Mouse (Mus musculus) midbrain, postnatal 0 days (tissue): ENCODE measurements around the gene Crhr1. TPM values are rescaled to one million over a fixed set of nuclear protein-coding genes. Genes with fewer than 3 reads are reported as not detected.

Source experiments
- ATAC-seq: fragments of 200-750 bp; cut with Nextera tagmentation; 2 replicates; pipeline ENCODE4 v1.8.0; 2017; ENCODE audit warnings: moderate number of reproducible peaks, mild to moderate bottlenecking, moderate TSS enrichment, moderate library complexity; ENCODE audit not compliant: low FRiP score
- DNase-seq: peaks from one replicate; pipeline ENCODE4 v3.0.0-alpha.2; 2015; ENCODE audit warnings: low spot score
- H3K27ac ChIP-seq: fragments of 300-500 bp; sonication (generic); 2 replicates; pipeline ENCODE4 v1.5.1; 2014; ENCODE audit warnings: low read depth, mild to moderate bottlenecking, low read length, mixed read lengths
- H3K27me3 ChIP-seq: fragments of 300-500 bp; sonication (generic); 2 replicates; pipeline ENCODE4 v1.6.1; 2014; ENCODE audit warnings: low read length, control low read depth, mixed read lengths; ENCODE audit not compliant: insufficient read depth
- H3K36me3 ChIP-seq: fragments of 300-500 bp; sonication (generic); 2 replicates; pipeline ENCODE4 v1.6.1; 2014; ENCODE audit warnings: low read length, control low read depth, mixed read lengths; ENCODE audit not compliant: insufficient read depth
- H3K4me1 ChIP-seq: fragments of 300-500 bp; sonication (generic); 2 replicates; pipeline ENCODE4 v1.6.1; 2014; ENCODE audit warnings: mild to moderate bottlenecking, control low read depth, antibody characterized with exemption, low read length, mixed read lengths; ENCODE audit not compliant: insufficient read depth
- H3K4me2 ChIP-seq: fragments of 300-500 bp; sonication (generic); 2 replicates; pipeline ENCODE4 v1.6.1; 2014; ENCODE audit warnings: low read depth, mild to moderate bottlenecking, low read length, mixed read lengths; ENCODE audit not compliant: poor library complexity, severe bottlenecking
- H3K4me3 ChIP-seq: fragments of 300-500 bp; sonication (generic); 2 replicates; pipeline ENCODE4 v1.5.1; 2014; ENCODE audit warnings: low read depth, mild to moderate bottlenecking, low read length, moderate library complexity
- H3K9ac ChIP-seq: fragments of 300-500 bp; sonication (generic); replicated peaks from 2 replicates; pipeline ENCODE4 v1.6.1; 2014; ENCODE audit warnings: mild to moderate bottlenecking, low read length, moderate library complexity, mixed read lengths; ENCODE audit not compliant: poor library complexity, severe bottlenecking
- H3K9me3 ChIP-seq: fragments of 300-500 bp; sonication (generic); 2 replicates; pipeline ENCODE4 v1.6.1; 2016; ENCODE audit warnings: low read length, control low read depth
- CTCF ChIP-seq: IDR thresholded peaks from 2 replicates; pipeline ENCODE4 v1.5.1; 2016; ENCODE audit warnings: antibody characterized with exemption, mild to moderate bottlenecking
- WGBS: fragments of 180-500 bp; shearing (Covaris S2); extraction: QIAGEN DNeasy Blood & Tissue Kit; methylation state at CpG from one replicate; pipeline ENCODE4 v1.1.7; 2014; 5-methylcytosine and 5-hydroxymethylcytosine counted together
- polyA plus RNA-seq: library from polyadenylated mRNA; unstranded; fragments of >200 nt; fragmentation: Nextera tagmentation; extraction: Ambion mirVana; gene quantifications from 2 replicates; pipeline ENCODE4 v1.2.1, GENCODE M21; 2015
- total RNA-seq: library from RNA; depleted of rRNA; stranded (reverse); fragments of >200 nt; gene quantifications from 2 replicates; pipeline ENCODE4 v1.2.3, GENCODE M21; 2014

Gene Crhr1
- total and polyA plus RNA-seq, 2 experiments from 2014 or later, result 7.2 to 28.0 TPM

DNA sequence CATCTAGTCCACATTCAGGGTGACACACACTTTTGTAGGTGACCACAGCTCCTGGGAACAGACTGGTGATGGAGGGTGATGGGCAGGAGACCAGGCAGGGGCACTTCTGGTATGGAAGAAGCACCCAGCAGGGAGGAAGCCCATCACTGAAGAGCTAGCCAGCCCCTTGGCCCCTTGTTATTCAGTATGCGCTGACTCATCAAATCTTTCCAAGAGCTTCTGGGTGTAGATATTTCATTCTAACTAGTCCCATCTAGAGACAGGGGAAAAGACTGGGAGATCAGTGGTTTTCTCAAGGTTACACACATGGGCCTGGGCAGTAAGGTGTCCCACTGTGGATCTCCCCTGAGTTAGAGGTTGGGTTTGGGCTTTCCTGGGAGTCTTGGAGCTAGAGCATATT, 12.3 kb downstream of the Crhr1 start:
- no peak for TF ChIP-seq CTCF
- 100% methylated on average over 1 of the region's 1 CpGs for WGBS
- H3K4me2 ChIP-seq, result no peak overlapping the region

DNA sequence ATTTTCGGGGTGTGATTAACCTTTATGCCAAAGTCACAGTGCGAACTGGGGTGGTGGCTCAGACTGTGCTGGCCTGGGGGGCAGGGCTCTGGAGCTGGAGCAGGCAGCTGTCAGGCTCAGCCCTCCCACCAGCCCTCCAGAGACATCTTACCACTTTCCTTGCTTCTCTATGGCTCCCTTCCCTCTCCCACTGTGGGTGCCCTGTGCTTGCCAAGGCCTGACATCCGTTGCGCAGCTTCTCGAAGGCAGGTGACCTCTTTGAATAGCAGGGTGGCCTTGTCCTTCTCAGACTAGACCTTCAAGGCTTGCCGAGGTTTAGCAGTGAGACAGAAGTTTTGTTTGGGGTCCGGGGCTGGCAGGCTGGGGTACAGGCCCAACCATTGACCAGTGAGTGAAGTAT, 16.1 kb downstream of the Crhr1 start:
- TF ChIP-seq CTCF, result no peak

More for the DNA sequence above, 12.3 kb downstream of the Crhr1 start:
- H3K9ac ChIP-seq, result no peak overlapping the region
- no peaks in the 10 kb centered on the region for H3K4me1 ChIP-seq
- H3K27me3 ChIP-seq, result no peaks in the 10 kb centered on the region
- no peaks in the 10 kb centered on the region for H3K9me3 ChIP-seq
- no peak overlapping the region for H3K4me3 ChIP-seq
- no peak for ATAC-seq
- H3K36me3 ChIP-seq, result no peaks in the 10 kb centered on the region
- no peak overlapping the region for H3K27ac ChIP-seq
- DNase-seq, result no peak

DNA sequence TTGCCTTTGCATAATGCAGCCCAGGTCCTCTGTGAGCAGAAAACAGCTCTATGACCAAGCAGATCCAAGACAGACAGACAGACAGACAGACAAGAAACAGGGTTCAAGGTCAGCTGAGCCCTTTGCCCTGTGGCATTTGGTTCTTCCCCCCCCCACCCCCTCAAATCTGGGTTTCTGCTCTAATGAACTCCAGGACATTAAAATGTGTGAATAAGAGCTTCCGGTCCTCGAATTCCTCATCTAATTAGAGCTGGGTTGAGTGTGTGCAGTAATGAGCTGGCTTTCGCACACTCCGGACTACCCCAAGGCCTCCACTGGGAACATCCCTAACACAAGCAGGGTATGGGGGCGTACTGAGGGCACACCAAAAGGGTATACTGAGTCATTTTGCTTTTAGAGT, 18.3 kb downstream of the Crhr1 start:
- WGBS, result 68% methylated on average over 5 of the region's 5 CpGs
- no peak for ATAC-seq
- no peak overlapping the region for H3K4me2 ChIP-seq
- H3K9ac ChIP-seq, result no peak overlapping the region
- no peaks in the 10 kb centered on the region for H3K4me1 ChIP-seq
- no peaks in the 10 kb centered on the region for H3K27me3 ChIP-seq
- H3K27ac ChIP-seq, result no peak overlapping the region; the same call in 1 of the 2 replicates
- no peaks in the 10 kb centered on the region for H3K9me3 ChIP-seq
- no peak for TF ChIP-seq CTCF
- H3K4me3 ChIP-seq, result no peak overlapping the region
- DNase-seq, result no peak
- no peaks in the 10 kb centered on the region for H3K36me3 ChIP-seq

More for the DNA sequence above, 16.1 kb downstream of the Crhr1 start:
- DNase-seq, result no peak
- Histone ChIP-seq H3K9me3 (no peaks in the 10 kb centered on the region), H3K27ac (no peak overlapping the region), H3K4me2 (no peak overlapping the region), H3K27me3 (no peaks in the 10 kb centered on the region), H3K4me3 (no peak overlapping the region), H3K4me1 (no peaks in the 10 kb centered on the region), H3K36me3 (no peaks in the 10 kb centered on the region), H3K9ac (no peak overlapping the region)
- 69% methylated on average over 7 of the region's 7 CpGs for WGBS
- ATAC-seq, result no peak

DNA sequence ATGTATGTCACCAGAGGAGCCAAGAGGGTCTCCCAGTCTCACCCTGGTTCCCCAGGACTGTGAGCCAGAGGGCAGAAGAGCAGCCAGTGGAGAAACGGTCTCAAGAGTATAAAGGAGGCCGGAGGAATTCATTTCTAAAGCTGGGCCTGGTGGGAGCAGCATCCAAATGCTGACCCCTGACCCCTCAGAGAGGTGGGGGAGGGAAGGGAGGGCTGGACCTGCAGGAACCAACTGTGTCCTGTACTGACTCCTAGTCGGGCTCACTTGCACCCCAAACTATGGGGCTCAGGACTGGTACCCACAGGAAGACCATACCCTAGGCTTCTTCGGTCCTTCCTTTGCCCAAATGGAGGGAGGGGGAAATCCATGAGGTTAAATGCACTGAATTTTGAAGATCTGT, 21.7 kb downstream of the Crhr1 start:
- no peak for TF ChIP-seq CTCF
- no peak overlapping the region for H3K27ac ChIP-seq
- DNase-seq (no peak), ATAC-seq (no peak)
- H3K9me3 ChIP-seq, result no peaks in the 10 kb centered on the region
- H3K9ac ChIP-seq, result no peak overlapping the region
- no peaks in the 10 kb centered on the region for H3K36me3 ChIP-seq
- no peaks in the 10 kb centered on the region for H3K27me3 ChIP-seq
- H3K4me1 ChIP-seq, result no peaks in the 10 kb centered on the region; the same call in 1 of the 2 replicates
- H3K4me3 ChIP-seq, result no peak overlapping the region
- H3K4me2 ChIP-seq, result no peak overlapping the region
- WGBS, result 58% methylated on average over 4 of the region's 4 CpGs

DNA sequence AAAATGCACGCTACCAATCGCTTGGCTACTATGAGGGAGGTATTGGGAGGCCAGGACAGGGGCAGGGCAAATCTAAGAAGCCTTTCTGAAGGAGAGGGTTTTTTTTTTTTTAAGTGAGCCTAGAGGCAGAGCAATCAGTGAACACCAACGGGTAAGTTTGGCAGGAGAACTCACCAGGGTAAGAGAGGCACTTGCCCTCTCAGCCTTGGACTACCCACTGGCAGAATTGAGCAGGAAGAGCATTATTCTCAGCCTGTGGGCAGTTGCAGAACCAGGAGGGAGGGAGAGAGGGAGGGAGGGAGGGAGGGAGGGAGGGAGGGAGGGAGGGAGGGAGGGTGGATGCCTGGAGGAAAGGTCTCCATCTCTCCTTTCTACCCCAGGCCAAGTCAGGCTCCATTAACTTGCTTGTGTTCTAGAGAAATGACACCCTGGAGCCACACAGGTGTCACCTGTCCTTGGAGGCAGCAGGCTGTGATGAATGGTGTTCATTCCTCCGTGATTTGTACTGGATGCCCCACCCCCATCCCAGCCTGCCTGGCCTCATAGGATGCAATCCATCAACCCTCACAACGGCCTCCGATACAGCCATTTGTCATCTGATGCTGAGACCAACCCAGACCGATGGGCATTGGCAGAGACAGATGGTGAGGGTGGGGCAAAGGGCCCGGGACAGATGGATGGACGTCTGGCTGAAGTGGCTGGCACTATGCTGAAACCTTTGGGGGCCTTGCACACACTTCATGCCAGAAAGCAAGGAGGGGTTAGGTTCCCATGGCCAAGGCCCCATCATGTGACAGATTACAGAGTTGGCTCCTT, 22.4 kb downstream of the Crhr1 start:
- peak; percentile 87 for DNase-seq
- TF ChIP-seq CTCF, result no peak
- H3K4me2 ChIP-seq, result no peak overlapping the region
- ATAC-seq, result no peak
- H3K36me3 ChIP-seq, result no peaks in the 10 kb centered on the region
- H3K27ac ChIP-seq, result no peak overlapping the region
- no peaks in the 10 kb centered on the region for H3K9me3 ChIP-seq
- no peaks in the 10 kb centered on the region for H3K27me3 ChIP-seq
- 60% methylated on average over 9 of the region's 9 CpGs for WGBS
- no peak overlapping the region for H3K4me3 ChIP-seq
- H3K9ac ChIP-seq, result no peak overlapping the region
- H3K4me1 ChIP-seq, result no peaks in the 10 kb centered on the region; the same call in 1 of the 2 replicates

DNA sequence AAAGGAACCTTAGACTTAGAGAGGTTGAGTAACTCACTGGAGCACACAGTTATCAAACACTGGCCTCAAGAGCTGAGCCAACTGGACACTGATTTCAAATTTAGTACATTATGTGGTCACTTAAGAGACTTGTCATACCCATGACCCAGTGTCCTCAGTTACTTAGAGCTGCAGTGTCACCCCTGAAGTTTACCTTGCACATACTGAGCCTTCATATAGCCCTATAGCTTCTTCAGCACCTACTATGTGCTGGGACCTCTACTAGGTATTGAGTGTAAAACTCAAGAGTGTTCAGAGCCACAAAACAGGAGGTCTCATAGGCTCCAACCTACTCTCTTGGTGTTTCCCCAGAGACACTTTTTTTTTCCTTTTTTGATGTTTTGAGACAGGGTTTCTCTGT, 23.2 kb downstream of the Crhr1 start:
- Histone ChIP-seq H3K36me3 (no peaks in the 10 kb centered on the region), H3K4me2 (no peak overlapping the region), H3K4me1 (no peaks in the 10 kb centered on the region; the same call in 1 of the 2 replicates), H3K4me3 (no peak overlapping the region), H3K27ac (no peak overlapping the region), H3K9me3 (no peaks in the 10 kb centered on the region), H3K27me3 (no peaks in the 10 kb centered on the region), H3K9ac (no peak overlapping the region)
- DNase-seq (no peak), ATAC-seq (no peak)
- TF ChIP-seq CTCF, result no peak
